In the genomic region with DNA sequence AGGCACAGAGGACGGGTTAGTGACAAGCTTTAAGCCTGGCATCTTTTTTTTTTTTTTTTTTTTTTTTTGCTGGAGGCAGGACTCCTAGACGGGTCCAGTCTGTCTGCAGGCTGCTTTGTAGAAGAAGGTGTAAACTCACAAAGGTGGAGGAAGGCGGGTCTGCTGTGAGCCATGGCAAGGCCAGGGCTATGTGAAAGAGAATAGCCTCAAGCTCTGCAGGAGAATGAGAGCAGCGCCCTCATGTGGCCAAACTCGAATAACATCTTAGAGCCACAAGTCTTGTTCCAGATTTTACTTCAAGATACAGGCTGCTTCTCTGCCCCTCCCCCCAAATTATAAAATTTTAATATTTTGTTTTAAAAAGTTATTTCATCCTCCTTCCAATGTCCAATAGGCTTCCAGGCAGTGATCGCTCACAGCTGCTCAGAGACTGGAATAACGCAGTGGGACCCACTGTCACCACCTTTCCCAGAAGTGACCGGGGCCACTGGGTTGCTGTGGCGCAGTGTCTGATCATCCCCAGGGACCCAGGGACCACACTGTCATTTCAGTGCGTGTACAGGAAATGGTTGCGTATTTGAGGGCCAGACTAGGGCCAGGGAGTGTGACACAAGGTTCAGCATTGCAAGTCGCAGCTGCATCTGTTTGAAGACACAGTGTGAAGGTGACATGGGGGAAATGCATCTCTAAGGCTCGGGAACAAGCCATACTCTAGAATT, we compare ENCODE assay signal across 8 mouse cellular contexts.
DNase-seq lines count a peak whose midpoint lies in the region; TF ChIP-seq lines count a peak whose summit lies in the region.
"Had no signal": no experiment of that assay in that cellular context is flagged by ENCODE, and none has a peak within 500 bp of the region (broad histone marks: within the 10 kb centered on the region; RNA-seq: fewer than 3 reads in every experiment).

No protein-coding gene starts in this region.

- in situ Hi-C loops in ES-E14 (cut with MboI; ENCODE audit: low sequenced_read_pairs in 2 of 2, unreplicated experiment in 2 of 2): no loop called here

- DNase-seq in CD4-positive helper T cell, adult 2 months (ENCODE audit: low read depth, low spot score): peak; percentile 62
- DNase-seq in ES-E14 (ENCODE audit: low read depth, low spot score): peak; percentile 60
- DNase-seq in cerebellum, postnatal 4 days (ENCODE audit: low spot score in 2 of 2): peak; percentile 67 to 72
- peak; percentile 26 for DNase-seq in heart, adult 8-10 months (ENCODE audit: low spot score)
- DNase-seq in kidney, postnatal 4 days: peak; percentile 84 to 86
- peak; percentile 20 for DNase-seq in lung, postnatal 25 days (ENCODE audit: low spot score)
- peak; percentile 83 for DNase-seq in right cerebral cortex, postnatal 14 days

- H3K4me1 ChIP-seq in ES-E14 (ENCODE audit: control insufficient read depth in 2 of 2, insufficient read depth in 2 of 2, low read length in 2 of 2, poor library complexity in 1 of 2): no peaks in the 10 kb centered on the region

- H3K27ac ChIP-seq in ES-E14 (ENCODE audit: insufficient read depth, low read depth, low read length, poor library complexity, severe bottlenecking): no peak overlapping the region
- H3K27ac ChIP-seq: heart, embryonic 15.5 days had no signal

- no peak overlapping the region for H3K4me3 ChIP-seq in ES-E14 (ENCODE audit: insufficient read depth in 1 of 2, low read depth in 1 of 2, low read length in 2 of 2, poor library complexity in 1 of 2, severe bottlenecking in 1 of 2)
- H3K4me3 ChIP-seq: heart, embryonic 15.5 days had no signal

- H3K9ac ChIP-seq in ES-E14 (ENCODE audit: insufficient read depth, low read depth, low read length, poor library complexity, severe bottlenecking): no peak overlapping the region
- H3K9ac ChIP-seq: heart, embryonic 15.5 days had no signal

- no peaks in the 10 kb centered on the region for H3K9me3 ChIP-seq in ES-E14 (ENCODE audit: control insufficient read depth, insufficient read depth, low read depth, low read length)
- H3K9me3 ChIP-seq: heart, embryonic 15.5 days had no signal

- no peaks in the 10 kb centered on the region for H3K36me3 ChIP-seq in ES-E14 (ENCODE audit: control insufficient read depth, insufficient read depth, low read length, poor library complexity, severe bottlenecking)
- H3K36me3 ChIP-seq: heart, embryonic 15.5 days had no signal

TF ChIP-seq in ES-E14, 5 proteins besides CTCF, POLR2A, EP300 and RAD21:
- TF ChIP-seq MAFK (IDR thresholded peaks at IDR 0.05; ENCODE audit: insufficient read depth, low read depth, low read length) (no peak), CHD2 (IDR thresholded peaks at IDR 0.05; ENCODE audit: low read depth, low read length) (no peak), HCFC1 (IDR thresholded peaks at IDR 0.05; ENCODE audit: borderline replicate concordance, insufficient read depth, low read length) (no peak), ZNF384 (IDR thresholded peaks at IDR 0.05; ENCODE audit: low read depth, low read length) (no peak), ZC3H11A (IDR thresholded peaks at IDR 0.05; ENCODE audit: borderline replicate concordance, low read depth, low read length) (no peak)

Comparison
In these comparisons a context has a peak if more than half of its experiments do, and no peak if none do; other contexts are left out.
1. DNase-seq: peak in every context shown above with its lines; median percentile 85 in kidney, postnatal 4 days; 83 in right cerebral cortex, postnatal 14 days; 70 in cerebellum, postnatal 4 days; 62 in CD4-positive helper T cell, adult 2 months; 60 in ES-E14; 26 in heart, adult 8-10 months; 20 in lung, postnatal 25 days.